Mouse (Mus musculus): ENCODE measurements around the gene Cdc6.
A peak's percentile ranks its signal among the peaks of the same experiment; 100 is the strongest.

GRCm38 (mm10) chr11:98941826-98942550 is 34.4 kb downstream of the Cdc6 start:
- TF ChIP-seq POLR2A (IDR thresholded peaks at IDR 0.05; ENCODE audit: insufficient read depth, low read depth, low read length) (peak; percentile 64), CTCF (IDR thresholded peaks at IDR 0.05) (no peak)

Measured in heart, adult 2 months (tissue).